Mouse (Mus musculus): ENCODE data around the gene Sox5.

DNA sequence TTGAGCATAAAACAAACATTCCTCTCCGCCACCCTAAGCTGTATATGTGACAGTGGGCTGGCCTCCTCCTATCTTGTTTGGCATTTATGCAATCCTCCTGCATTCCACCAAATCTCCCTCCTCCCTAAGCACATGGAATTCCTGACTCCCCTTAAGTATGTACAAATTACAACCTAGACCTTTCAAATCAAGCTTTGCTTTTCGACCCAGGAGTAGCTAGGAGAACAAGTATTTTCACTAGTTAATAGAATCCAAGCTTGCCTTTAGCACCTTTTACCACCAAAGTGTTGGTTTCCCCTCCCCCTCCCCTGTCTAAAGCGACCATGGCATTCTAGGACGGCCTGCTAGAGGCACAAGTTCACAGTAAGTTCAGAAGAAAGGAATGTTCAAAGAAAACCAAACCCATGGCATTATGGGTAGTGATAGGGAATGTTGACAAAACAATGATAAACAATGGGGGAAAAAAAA lies 133.6 kb downstream of the Sox5 start:
- no peak for TF ChIP-seq EP300 (IDR thresholded peaks at IDR 0.05; ENCODE audit: low read depth)
- TF ChIP-seq CTCF (IDR thresholded peaks at IDR 0.05; ENCODE audit: low read depth): no peak

Data from liver, embryonic 14.5 days (tissue).